Mouse (Mus musculus): ENCODE results near the gene Tars2. TPM values are rescaled to one million over a fixed set of nuclear protein-coding genes. Genes with fewer than 3 reads are reported as not detected.

Tars2 gene
- polyA plus RNA-seq, 1 experiment from 2014 or later, result 41.3 TPM

Small RNAs within 50 kb of the gene (microRNA-seq; reads per million reads assigned to microRNA genes)
- not detected for gene Mir7014

Other genes starting within 250 kb of the Tars2 start
- gene Ctss, start 233.4 kb downstream of the Tars2 start, polyA plus RNA-seq (2014; fragmentation: Nextera tagmentation; extraction: Ambion mirVana), result 19.0 and 28.3 TPM in 2 replicates
- gene Hormad1, start 200.5 kb downstream of the Tars2 start, polyA plus RNA-seq (2014; fragmentation: Nextera tagmentation; extraction: Ambion mirVana), result not detected in 2 replicates
- gene Golph3l, start 171.3 kb downstream of the Tars2 start, polyA plus RNA-seq (2014; fragmentation: Nextera tagmentation; extraction: Ambion mirVana), result 26.9 and 27.3 TPM in 2 replicates
- gene Ensa, start 135.2 kb downstream of the Tars2 start, polyA plus RNA-seq (2014; fragmentation: Nextera tagmentation; extraction: Ambion mirVana), result 47.4 and 51.1 TPM in 2 replicates
- gene Mcl1, start 101.4 kb downstream of the Tars2 start, polyA plus RNA-seq (2014; fragmentation: Nextera tagmentation; extraction: Ambion mirVana), result 54.3 and 57.2 TPM in 2 replicates
- gene Adamtsl4, start 72.3 kb downstream of the Tars2 start, polyA plus RNA-seq (2014; fragmentation: Nextera tagmentation; extraction: Ambion mirVana), result 6.3 and 7.0 TPM in 2 replicates
- 62.7 and 66.1 TPM in 2 replicates for gene Ecm1, start 20.6 kb downstream of the Tars2 start, polyA plus RNA-seq (2014; fragmentation: Nextera tagmentation; extraction: Ambion mirVana)
- gene Rprd2, start 58.7 kb upstream of the Tars2 start, polyA plus RNA-seq (2014; fragmentation: Nextera tagmentation; extraction: Ambion mirVana), result 19.1 and 22.0 TPM in 2 replicates
- gene Prpf3, start 95.7 kb upstream of the Tars2 start, polyA plus RNA-seq (2014; fragmentation: Nextera tagmentation; extraction: Ambion mirVana), result 29.0 and 33.7 TPM in 2 replicates
- gene Mrps21, start 111.3 kb upstream of the Tars2 start, polyA plus RNA-seq (2014; fragmentation: Nextera tagmentation; extraction: Ambion mirVana), result 415 and 468 TPM in 2 replicates
- gene Ciart, start 122.0 kb upstream of the Tars2 start, polyA plus RNA-seq (2014; fragmentation: Nextera tagmentation; extraction: Ambion mirVana), result 3.1 and 3.9 TPM in 2 replicates
- 45.1 and 51.7 TPM in 2 replicates for gene BC028528, start 131.8 kb upstream of the Tars2 start, polyA plus RNA-seq (2014; fragmentation: Nextera tagmentation; extraction: Ambion mirVana)
- 38.4 and 48.0 TPM in 2 replicates for gene Aph1a, start 133.8 kb upstream of the Tars2 start, polyA plus RNA-seq (2014; fragmentation: Nextera tagmentation; extraction: Ambion mirVana)
- gene Car14, start 144.5 kb upstream of the Tars2 start, polyA plus RNA-seq (2014; fragmentation: Nextera tagmentation; extraction: Ambion mirVana), result 45.5 and 49.7 TPM in 2 replicates
- 58.3 and 65.3 TPM in 2 replicates for gene Anp32e, start 169.0 kb upstream of the Tars2 start, polyA plus RNA-seq (2014; fragmentation: Nextera tagmentation; extraction: Ambion mirVana)
- gene Plekho1, start 235.8 kb upstream of the Tars2 start, polyA plus RNA-seq (2014; fragmentation: Nextera tagmentation; extraction: Ambion mirVana), result 65.0 and 73.7 TPM in 2 replicates

Measured in heart, embryonic 14.5 days (tissue).